Mouse (Mus musculus) CH12.LX (cell line): Measurements from ENCODE around the gene Gpsm1. TPM values are rescaled to one million over a fixed set of nuclear protein-coding genes. Genes with fewer than 3 reads are reported as not detected.

ENCODE experiments used
- DNase-seq: peaks from one replicate; pipeline ENCODE4 v3.0.0-alpha.2; 2013; ENCODE audit errors: extremely low read depth
- H3K27ac ChIP-seq: 2 replicates; pipeline ENCODE4 v1.5.1; 2012; ENCODE audit warnings: low read depth, mild to moderate bottlenecking, control low read depth, moderate library complexity; ENCODE audit not compliant: insufficient read depth
- H3K27me3 ChIP-seq: replicated peaks from 2 replicates; pipeline ENCODE3; 2012; ENCODE audit warnings: inconsistent platforms
- H3K36me3 ChIP-seq, 2 experiments: replicated peaks in 1 of 2; 2 replicates each; pipeline versions ENCODE3 to v1.6.1; 2012; ENCODE audit warnings: inconsistent platforms in 1 of 2, low read length in 1 of 2, mild to moderate bottlenecking in 1 of 2, mixed read lengths in 1 of 2, moderate library complexity in 1 of 2; ENCODE audit not compliant: control insufficient read depth in 1 of 2, insufficient read depth in 1 of 2
- H3K4me1 ChIP-seq, 2 experiments: 2 replicates each; pipeline ENCODE4 v1.6.1; 2012; ENCODE audit warnings: inconsistent platforms in 1 of 2, moderate library complexity in 1 of 2; ENCODE audit not compliant: insufficient read depth in 2 of 2, control insufficient read depth in 1 of 2
- H3K4me2 ChIP-seq: 2 replicates; pipeline ENCODE4 v1.6.1; 2012; ENCODE audit warnings: low read depth, mild to moderate bottlenecking, control low read depth; ENCODE audit not compliant: poor library complexity, insufficient read depth, severe bottlenecking
- H3K4me3 ChIP-seq, 3 experiments: fragments of 150-350 bp in 1 of 3; sonication (generic) in 1 of 3; replicated peaks in 1 of 3; 2 replicates each; pipeline versions ENCODE3 to v1.5.1; 2011 to 2012; ENCODE audit warnings: low read depth in 2 of 3, low read length in 2 of 3, mild to moderate bottlenecking in 2 of 3, moderate library complexity in 2 of 3, control low read depth in 1 of 3, improper control_type of control experiment in 1 of 3, inconsistent platforms in 1 of 3, mixed read lengths in 1 of 3; ENCODE audit not compliant: poor library complexity in 1 of 3
- H3K79me2 ChIP-seq: replicated peaks from 2 replicates; pipeline ENCODE4 v1.6.1; 2012; ENCODE audit warnings: mild to moderate bottlenecking, moderate library complexity; ENCODE audit not compliant: control insufficient read depth, poor library complexity, insufficient read depth, severe bottlenecking; ENCODE audit errors: extremely low read depth
- H3K9ac ChIP-seq: 2 replicates; pipeline ENCODE4 v1.6.1; 2012; ENCODE audit warnings: low read depth, mild to moderate bottlenecking, control low read depth, moderate library complexity; ENCODE audit not compliant: insufficient read depth
- H3K9me3 ChIP-seq: replicated peaks from 2 replicates; pipeline ENCODE3; 2012; ENCODE audit warnings: low read length, inconsistent platforms, mixed read lengths
- ELF1 ChIP-seq: IDR thresholded peaks from 2 replicates; pipeline ENCODE4 v1.6.1; 2014; ENCODE audit warnings: low read depth, mild to moderate bottlenecking, inconsistent platforms, low read length, improper control_type of control experiment
- JUN ChIP-seq: IDR thresholded peaks from 2 replicates; pipeline ENCODE4 v1.6.1; 2011; ENCODE audit warnings: low read depth, mild to moderate bottlenecking, low read length, improper control_type of control experiment, moderate library complexity; ENCODE audit not compliant: insufficient read depth
- JUND ChIP-seq: conservative IDR thresholded peaks from 2 replicates; pipeline ENCODE4 v1.6.1; 2011; ENCODE audit warnings: low read depth, low read length, improper control_type of control experiment
- MAFK ChIP-seq: IDR thresholded peaks from 2 replicates; pipeline ENCODE4 v1.6.1; 2011; ENCODE audit warnings: low read length, improper control_type of control experiment; ENCODE audit not compliant: insufficient replicate concordance
- MAX ChIP-seq: IDR thresholded peaks from 2 replicates; pipeline ENCODE4 v1.6.1; 2011; ENCODE audit warnings: low read length, improper control_type of control experiment
- MAZ ChIP-seq: IDR thresholded peaks from 2 replicates; pipeline ENCODE4 v1.6.1; 2012; ENCODE audit warnings: low read depth, mild to moderate bottlenecking, inconsistent platforms, low read length, improper control_type of control experiment, moderate library complexity
- MEF2A ChIP-seq: IDR thresholded peaks from 2 replicates; pipeline ENCODE4 v1.6.1; 2014; ENCODE audit warnings: low read depth, mild to moderate bottlenecking, inconsistent platforms, low read length, improper control_type of control experiment, borderline replicate concordance
- MXI1 ChIP-seq: IDR thresholded peaks from 2 replicates; pipeline ENCODE4 v1.6.1; 2011; ENCODE audit warnings: mild to moderate bottlenecking, low read depth, low read length, improper control_type of control experiment
- NELFE ChIP-seq: IDR thresholded peaks from 2 replicates; pipeline ENCODE4 v1.6.1; 2011; ENCODE audit warnings: low read depth, low read length, improper control_type of control experiment
- POLR2A ChIP-seq: IDR thresholded peaks from 2 replicates; pipeline ENCODE4 v1.6.1; 2011; ENCODE audit warnings: low read depth, mild to moderate bottlenecking, improper control_type of control experiment, low read length
- SMC3 ChIP-seq: IDR thresholded peaks from 2 replicates; pipeline ENCODE4 v1.6.1; 2011; ENCODE audit warnings: low read depth, low read length, improper control_type of control experiment
- UBTF ChIP-seq: IDR thresholded peaks from 2 replicates; pipeline ENCODE4 v1.6.1; 2012; ENCODE audit warnings: low read depth, mild to moderate bottlenecking, inconsistent platforms, low read length, improper control_type of control experiment, moderate library complexity
- USF1 ChIP-seq: IDR thresholded peaks from 2 replicates; pipeline ENCODE4 v1.6.1; 2014; ENCODE audit warnings: low read depth, mild to moderate bottlenecking, inconsistent platforms, low read length, improper control_type of control experiment
- ZC3H11A ChIP-seq: IDR thresholded peaks from 2 replicates; pipeline ENCODE4 v1.6.1; 2012; ENCODE audit warnings: low read depth, mild to moderate bottlenecking, inconsistent platforms, low read length, improper control_type of control experiment
- ZNF384 ChIP-seq: IDR thresholded peaks from 2 replicates; pipeline ENCODE4 v1.6.1; 2012; ENCODE audit warnings: low read depth, low read length, improper control_type of control experiment, inconsistent platforms
- dilution Hi-C: fragments of 300-500 bp; cut with MboI; formaldehyde crosslinking; loops from 2 replicates; pipeline ENCODE4 v1.14.3; 2020; ENCODE audit warnings: low sequenced_read_pairs; ENCODE audit not compliant: extremely low pct_unique_long_range_greater_than_20kb, extremely low pct_ligation_motif_present
- in situ Hi-C: fragments of 300-500 bp; cut with MboI; formaldehyde crosslinking; loops from 3 replicates; pipeline ENCODE4 v1.14.3; 2019; ENCODE audit warnings: low sequenced_read_pairs, low pct_ligation_motif_present, low pct_unique_long_range_greater_than_20kb, mixed read lengths
- polyA plus RNA-seq: library from polyadenylated mRNA; unstranded; fragments of >175 nt; gene quantifications from 2 replicates; pipeline ENCODE4 v1.2.1, GENCODE M21; 2012; ENCODE audit warnings: low read depth; ENCODE audit not compliant: insufficient read length
- total RNA-seq, 2 experiments: library from RNA; depleted of rRNA; stranded (reverse); fragments of 300-350 nt in 1 of 2; fragments of >200 nt in 1 of 2; gene quantifications; 2 replicates each; pipeline ENCODE4 v1.2.3; 2012 to 2014

The Gpsm1 gene
- total and polyA plus RNA-seq, 3 experiments: 3.2 to 8.1 (median 3.6) TPM

GRCm38 (mm10) chr2:26362991-26363390 is 47.7 kb downstream of the Gpsm1 start:
- in situ Hi-C loops: no loop called here
- Histone ChIP-seq H3K4me1 (no peaks in the 10 kb centered on the region), H3K4me3 (no peak overlapping the region)

GRCm38 (mm10) chr2:26363481-26363880 is 48.2 kb downstream of the Gpsm1 start:
- dilution Hi-C loops (no loop called here), in situ Hi-C loops (no loop called here)
- Histone ChIP-seq H3K36me3 (peaks cover 60 to 85% of the 10 kb centered on the region in 2 experiments), H3K9me3 (no peaks in the 10 kb centered on the region), H3K27me3 (no peaks in the 10 kb centered on the region), H3K4me2 (no peak overlapping the region), H3K4me3 (no peak overlapping the region), H3K27ac (no peak overlapping the region), H3K4me1 (no peaks in the 10 kb centered on the region), H3K9ac (no peak overlapping the region), H3K79me2 (no peaks in the 10 kb centered on the region)
- no peak for TF ChIP-seq ELF1
- TF ChIP-seq NELFE: no peak
- TF ChIP-seq MAFK: no peak
- TF ChIP-seq ZC3H11A: no peak
- TF ChIP-seq MAZ: no peak
- no peak for TF ChIP-seq MXI1
- no peak for DNase-seq

More at GRCm38 (mm10) chr2:26362991-26363390, 47.7 kb downstream of the Gpsm1 start:
- Histone ChIP-seq H3K36me3 (peaks cover 55 to 81% of the 10 kb centered on the region in 2 experiments), H3K9me3 (no peaks in the 10 kb centered on the region), H3K9ac (no peak overlapping the region), H3K79me2 (no peaks in the 10 kb centered on the region), H3K27me3 (no peaks in the 10 kb centered on the region), H3K27ac (no peak overlapping the region), H3K4me2 (no peak overlapping the region)
- TF ChIP-seq USF1 (no peak), ELF1 (no peak), JUN (no peak), POLR2A (no peak), MEF2A (no peak), MAX (no peak), UBTF (no peak), ZNF384 (no peak), JUND (no peak), SMC3 (no peak)
- dilution Hi-C loops: no loop called here
- DNase-seq: no peak
